Mouse (Mus musculus): ENCODE data around the gene Pyurf.

DNA sequence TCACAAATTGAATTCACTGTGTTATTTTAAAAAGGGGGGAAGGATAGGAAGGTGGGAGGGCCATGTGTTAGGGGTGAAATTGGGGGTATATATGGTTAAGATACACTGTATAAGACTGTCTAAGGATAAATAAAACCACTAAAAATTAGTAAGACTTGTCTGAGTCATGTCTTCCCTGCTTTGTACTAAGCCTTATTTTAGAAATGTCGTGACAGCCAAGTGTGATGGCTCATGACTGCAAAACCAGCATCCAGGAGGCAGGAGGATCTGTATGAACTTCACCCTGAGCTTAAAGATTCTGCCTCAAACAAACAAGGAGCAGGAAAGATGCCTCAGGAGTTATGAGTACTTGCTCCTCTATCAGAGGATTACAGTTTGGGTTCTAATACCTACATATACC, 7.7 kb downstream of the Pyurf start:
- no peak for TF ChIP-seq CTCF (conservative IDR thresholded peaks at IDR 0.05; ENCODE audit: low read length)
- TF ChIP-seq POU5F1 (IDR thresholded peaks at IDR 0.05; ENCODE audit: borderline replicate concordance, low read length) = no peak
- no peak for TF ChIP-seq NANOG (IDR thresholded peaks at IDR 0.05; ENCODE audit: borderline replicate concordance, low read length)

All from E14TG2a.4 (cell line).